Mouse (Mus musculus) cerebellum, adult 11 months (tissue): ENCODE results near the gene Nrp2.

Source experiments
- DNase-seq: peaks from one replicate; pipeline ENCODE4 v3.0.0; 2022

The Nrp2 gene

GRCm38 (mm10) chr1:62752661-62753333, 49.7 kb downstream of the Nrp2 start:
- no peak for DNase-seq

DNA sequence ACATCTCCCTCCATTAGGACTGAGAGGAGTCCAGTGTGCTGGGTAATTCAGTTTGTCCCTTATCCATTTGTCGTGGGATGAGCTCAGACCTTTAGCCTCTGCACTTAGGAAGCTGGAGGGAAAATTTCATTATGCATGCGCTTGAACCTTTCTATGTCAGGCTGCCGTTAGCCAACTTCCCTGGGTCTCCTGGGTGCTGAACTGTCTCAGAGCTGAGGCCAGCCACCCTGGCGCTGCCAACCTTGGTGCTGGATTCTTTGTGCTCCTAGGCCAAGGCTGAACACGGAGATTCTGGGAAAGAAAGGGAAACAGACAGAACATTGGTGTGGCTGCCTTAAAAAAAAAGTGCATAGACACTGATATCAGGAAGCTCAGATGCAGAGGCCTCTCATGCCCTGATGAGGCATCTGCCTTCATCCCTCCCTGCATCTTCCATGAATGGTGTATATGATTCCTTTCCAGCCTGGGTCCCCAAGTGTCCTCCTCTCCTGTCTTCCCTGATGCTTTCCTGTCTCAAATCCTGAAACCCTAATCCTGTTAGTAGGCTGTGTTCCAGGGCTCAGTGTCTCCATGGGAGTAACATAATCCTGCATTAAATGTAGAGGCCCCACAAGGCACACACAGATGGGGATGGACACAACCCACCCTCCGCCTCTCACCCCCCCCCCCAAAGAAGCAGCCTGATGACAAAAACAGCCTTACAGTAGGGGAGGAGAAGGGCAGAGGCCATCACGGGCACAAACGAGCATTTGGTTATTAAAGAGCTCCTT, 51.2 kb downstream of the Nrp2 start:
- DNase-seq, result no peak

DNA sequence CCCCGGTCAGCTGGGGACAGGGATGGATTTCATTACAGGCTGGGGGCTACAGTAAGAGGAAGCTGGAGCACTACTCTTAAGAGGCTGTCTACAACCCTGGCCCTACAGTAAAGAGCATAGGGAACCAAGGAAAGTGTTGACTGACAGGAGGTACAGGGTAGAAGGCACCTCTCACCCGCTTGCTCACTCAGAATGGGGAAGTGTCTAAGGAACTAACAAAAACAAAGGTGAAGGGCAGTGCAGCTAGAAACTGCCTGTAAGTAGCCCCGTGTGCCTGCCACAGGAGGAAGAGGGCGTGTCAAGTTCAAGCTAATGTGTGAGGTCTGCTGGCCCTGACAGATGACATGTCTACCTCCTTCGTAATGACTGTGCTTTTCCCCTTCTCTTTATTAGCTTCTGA, 57.0 kb downstream of the Nrp2 start:
- DNase-seq, result no peak

DNA sequence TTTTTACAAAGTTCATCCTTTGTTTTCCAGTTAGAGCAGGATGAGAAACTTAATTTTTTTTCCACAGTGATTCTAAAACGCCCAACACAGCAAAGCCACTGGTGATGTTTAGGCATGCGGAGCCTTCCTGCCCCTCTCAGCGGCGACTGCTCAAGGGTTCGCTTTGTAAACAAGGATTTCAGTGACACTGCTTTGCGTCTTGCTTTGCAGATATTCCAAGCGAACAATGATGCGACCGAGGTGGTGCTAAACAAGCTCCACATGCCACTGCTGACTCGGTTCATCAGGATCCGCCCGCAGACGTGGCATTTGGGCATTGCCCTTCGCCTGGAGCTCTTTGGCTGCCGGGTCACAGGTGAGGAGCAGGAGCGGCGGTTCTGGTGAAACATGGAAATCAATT, 57.5 kb downstream of the Nrp2 start:
- no peak for DNase-seq

DNA sequence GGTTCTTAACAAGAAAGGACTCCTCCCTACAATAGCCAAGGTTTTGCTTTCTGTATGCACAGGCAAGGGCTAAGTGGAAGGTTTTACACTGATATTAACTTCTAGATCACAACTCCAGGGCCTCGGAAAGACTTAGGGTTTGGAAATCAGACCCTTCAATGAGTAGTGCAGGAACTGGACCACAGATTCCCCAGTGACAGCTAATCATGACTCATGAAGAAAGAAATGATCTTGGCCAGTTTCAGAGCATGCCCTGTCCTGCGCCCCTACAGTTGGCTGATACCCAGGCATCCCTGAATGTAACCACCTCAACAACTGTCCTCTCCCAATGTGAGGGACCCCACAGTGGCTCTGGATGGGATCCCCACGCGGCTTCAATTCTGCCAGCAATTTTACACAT, 60.7 kb downstream of the Nrp2 start:
- no peak for DNase-seq

DNA sequence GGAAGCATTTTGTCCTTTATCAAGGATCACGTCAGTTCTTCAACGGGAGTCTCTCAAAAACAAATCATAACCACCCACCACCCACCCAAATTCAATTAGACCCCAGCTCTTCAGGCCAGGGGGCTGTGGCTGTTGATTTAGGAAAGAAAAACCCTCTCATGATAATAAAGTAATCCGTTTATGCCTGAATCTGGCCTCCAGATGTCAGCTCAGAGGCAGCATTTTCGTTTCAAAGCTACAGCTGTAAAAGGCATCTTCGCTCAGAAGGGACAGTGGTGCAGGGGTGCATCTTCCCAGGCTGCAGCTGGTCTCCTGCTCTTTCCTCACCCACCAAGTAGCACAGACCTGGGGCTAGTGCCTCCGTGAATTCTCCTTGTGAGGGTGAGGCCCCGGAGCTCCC, 62.1 kb downstream of the Nrp2 start:
- no peak for DNase-seq

DNA sequence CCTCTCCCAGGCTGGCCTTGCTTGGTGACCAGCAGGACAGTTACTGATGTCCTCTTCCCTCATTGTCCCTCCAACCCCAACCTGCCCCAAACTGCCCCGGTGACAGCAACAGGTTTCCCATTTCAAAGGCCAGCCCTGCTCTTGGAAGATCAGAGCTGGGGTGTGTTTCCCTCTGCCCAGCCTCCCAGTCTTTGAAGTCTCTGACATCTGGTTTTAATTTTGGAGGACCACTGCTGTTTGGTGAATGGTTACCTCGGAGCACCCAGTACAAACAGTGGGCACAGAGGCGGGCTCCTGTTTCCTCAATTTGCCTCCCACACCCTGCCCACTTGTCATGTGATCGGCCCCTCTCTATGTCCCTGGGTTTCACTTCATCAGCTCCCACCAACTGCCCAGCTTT, 63.7 kb downstream of the Nrp2 start:
- DNase-seq, result no peak

GRCm38 (mm10) chr1:62767611-62768010, 64.5 kb downstream of the Nrp2 start:
- no peak for DNase-seq

DNA sequence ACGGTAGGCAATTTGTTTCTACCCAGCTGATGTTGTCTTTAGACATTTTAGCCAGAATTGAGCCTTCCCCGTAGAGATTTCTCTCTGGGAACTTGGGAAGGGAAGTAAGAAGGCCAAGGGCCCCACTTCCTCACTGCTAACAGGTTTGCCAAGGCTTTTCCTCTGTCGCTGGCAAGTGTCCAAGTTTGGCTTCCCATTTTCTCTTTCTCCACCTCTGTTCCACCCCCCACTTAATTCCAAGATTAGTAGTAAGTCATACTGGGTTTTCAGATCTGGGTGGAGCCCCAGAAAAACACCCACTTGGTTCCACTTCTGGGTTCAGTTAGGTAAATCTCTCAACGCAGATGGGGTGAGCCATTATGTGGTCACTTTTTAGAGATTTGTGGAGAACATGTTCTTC, 67.5 kb downstream of the Nrp2 start:
- no peak for DNase-seq

GRCm38 (mm10) chr1:62772391-62772790, 69.3 kb downstream of the Nrp2 start:
- no peak for DNase-seq

DNA sequence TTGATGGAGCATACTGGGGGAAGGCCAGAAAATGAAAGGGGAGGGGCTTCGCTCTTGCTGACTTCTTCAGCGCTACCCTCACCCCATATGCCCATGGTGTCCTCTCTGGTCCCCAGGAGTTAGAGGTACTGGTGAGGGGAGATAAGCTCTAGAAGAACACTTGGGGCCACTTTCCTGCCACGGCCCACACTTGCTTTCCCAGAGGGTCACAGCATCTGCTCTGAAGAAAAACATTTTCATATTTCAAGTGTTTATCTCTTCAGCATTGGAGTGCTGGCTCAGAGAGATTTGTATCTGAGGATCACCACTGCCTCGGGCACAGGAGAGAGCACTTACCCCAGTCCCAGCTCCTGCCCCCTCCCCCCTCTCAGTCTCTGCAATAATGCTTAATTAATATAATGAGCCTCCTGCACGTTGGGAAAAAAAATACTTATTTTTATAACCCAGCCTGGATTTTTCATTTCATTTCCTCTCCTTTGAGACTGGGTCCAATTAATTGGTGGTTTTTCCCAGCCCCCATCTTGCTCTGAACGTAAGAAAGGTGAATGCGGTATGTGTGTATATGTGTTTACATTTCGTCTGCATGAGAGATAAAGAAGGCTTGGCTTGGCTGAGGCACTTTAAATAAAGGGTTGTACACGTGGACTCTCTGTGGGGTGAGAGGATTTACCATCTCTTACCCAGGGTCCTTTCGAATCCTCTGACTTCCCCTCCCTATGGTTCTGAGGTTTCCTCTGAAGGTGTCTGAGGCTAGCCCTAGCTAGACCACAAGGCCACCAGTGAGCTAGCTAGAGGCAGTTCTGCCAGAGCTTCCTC, 70.2 kb downstream of the Nrp2 start:
- no peak for DNase-seq

DNA sequence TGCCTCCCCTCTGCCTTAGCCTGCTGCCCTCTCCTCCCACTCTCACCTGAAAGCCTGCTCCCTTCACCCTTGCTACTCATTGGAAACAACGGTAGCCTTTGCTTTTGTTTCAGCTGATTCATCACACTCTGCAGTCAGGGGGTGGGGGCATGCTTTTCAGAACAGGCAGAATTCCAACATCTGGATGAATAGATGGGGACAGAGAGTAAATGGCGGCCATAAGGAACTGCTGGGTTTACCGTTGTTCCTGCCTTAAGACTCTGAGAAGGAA, 70.8 kb downstream of the Nrp2 start:
- no peak for DNase-seq

- no peak for DNase-seq
Observed at GRCm38 (mm10) chr1:62774288-62775218, 71.5 kb downstream of the Nrp2 start.

DNA sequence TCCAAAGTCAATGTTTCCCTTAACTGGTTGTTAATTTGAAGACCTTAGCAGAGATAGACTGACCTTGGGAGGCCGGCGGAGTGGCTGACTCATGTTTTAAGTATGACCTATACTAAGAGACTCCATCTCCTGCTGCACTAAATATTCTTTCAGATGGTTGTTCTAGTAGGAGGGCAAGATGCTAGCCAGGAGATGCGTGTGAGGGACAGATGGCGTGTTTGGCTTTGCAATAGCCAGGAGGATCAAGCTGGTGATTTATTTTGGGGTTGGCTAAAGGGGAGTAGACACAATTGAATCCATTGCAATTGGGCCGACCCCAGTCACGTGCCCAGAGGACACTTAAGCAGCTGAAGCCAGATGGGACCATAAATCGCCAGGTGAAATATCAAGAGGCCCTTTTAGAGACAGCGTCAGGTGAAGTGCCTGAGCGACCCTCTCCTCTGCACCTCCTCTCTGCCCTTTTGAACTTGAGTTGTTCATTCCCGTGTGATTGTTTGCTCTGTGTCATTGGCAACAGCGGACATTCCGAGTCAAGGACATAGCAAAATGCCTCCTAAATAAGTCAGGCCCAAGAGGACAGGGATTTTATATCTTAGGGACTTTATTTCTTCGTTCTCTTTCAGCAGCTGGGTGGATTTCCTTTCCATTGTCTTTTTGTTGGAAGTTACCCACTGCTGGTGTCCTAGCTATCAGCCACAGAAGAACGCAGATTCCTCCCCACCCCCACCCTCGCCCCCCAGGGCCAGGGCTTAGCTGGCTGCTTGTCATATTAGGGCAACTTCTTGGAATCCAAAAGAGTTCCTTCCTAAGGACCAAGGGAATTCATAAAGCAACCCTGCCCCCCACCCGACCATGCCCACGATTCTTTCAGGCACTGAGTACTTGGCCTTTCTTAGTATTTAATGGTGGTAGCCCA, 74.5 kb downstream of the Nrp2 start:
- DNase-seq, result peak; percentile 77

GRCm38 (mm10) chr1:62778910-62779309, 75.8 kb downstream of the Nrp2 start:
- DNase-seq, result no peak

DNA sequence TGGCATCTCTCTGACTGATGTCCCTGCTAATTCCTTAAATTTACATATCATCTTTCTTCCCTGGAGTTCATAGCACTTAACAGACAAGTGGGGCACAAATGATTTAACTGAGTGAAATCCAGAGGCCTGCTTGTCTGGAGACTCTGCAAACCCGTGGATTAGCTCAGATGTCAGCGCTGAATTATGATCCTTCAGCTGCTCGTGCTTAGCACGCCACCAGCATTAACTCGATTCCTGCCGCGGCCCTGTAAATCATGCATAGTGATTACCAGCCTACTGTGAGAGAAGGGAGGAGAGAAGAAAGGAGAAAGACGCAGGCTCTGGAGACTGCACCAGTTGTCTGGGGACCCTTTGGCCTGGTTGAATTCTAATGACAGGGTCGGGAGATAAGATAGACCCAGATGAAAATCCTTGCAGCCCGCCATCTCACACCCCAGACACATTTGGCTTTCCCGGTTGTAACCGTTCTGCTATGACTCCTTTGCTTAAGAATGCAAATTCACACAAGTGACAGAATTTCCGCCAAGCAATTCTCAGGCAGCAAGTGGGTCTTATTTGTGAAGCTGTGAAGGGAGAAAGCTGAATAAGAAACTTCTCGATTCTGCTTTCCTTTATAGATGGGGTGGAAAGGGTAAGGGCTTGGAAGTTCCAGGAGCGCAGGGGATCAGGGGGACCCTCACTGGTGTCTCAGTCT, 77.1 kb downstream of the Nrp2 start:
- DNase-seq, result no peak

- no peak for DNase-seq
Observed at GRCm38 (mm10) chr1:62782155-62782554, 79.1 kb downstream of the Nrp2 start.

DNA sequence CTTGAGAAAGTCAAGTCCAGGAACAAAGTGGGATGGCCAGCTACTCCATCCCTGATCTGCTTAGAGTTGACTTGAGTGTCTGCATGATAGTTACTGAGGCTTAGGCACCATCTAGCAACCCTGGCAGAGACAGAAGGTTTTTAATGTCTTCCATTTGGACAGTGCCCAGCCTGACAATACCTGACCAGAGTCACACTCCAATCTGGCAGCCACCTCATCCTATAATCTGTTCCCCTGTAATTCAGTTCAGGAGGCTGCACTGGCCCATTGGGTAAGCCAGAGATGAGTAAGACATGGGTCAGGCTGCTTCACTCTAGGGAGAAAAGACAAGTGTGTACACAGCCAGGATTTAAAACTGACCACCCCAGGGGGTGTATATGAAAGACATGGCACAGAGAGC, 79.5 kb downstream of the Nrp2 start:
- peak; percentile 39 for DNase-seq

- DNase-seq, result peak; percentile 50
Observed at GRCm38 (mm10) chr1:62783354-62784083, 80.4 kb downstream of the Nrp2 start.

DNA sequence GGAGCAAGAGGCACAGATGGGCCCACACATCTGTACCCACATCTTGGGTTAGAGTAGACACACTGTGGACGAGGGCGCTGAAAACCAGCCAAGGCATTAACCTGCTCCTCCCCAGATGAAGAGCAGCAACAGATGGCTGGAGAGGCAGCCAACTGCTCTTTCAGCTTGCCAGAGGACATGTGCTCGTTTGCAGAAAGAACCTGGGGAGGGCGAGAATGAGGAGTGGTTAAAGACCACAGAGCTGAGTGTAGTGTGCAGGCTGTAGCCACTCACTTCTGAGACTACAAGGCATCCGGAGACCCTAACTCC, 81.0 kb downstream of the Nrp2 start:
- DNase-seq, result peak; percentile 84

DNA sequence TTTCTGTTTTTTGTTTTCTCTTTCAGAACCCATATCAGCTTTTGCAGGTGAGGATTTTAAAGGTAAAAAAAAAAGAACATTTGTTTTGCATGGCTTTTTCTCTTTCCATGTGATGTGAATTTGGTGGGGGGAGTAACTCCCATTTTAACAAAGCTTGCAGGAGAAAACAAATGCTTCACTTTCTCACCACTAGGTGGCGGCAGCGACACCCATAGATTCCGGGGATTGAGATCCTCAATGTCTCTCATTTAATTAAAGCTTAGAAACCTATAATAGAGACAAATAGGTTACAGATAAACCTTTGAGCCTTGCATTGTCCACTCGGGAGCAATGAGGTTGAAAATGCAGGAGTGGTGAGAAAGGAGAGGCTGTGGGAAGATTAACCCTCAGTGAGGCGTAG, 83.2 kb downstream of the Nrp2 start:
- DNase-seq, result peak; percentile 57
